Mouse (Mus musculus) liver, embryonic 16.5 days (tissue): Measurements from ENCODE around the gene Foxr2. TPM values are rescaled to one million over a fixed set of nuclear protein-coding genes. Genes with fewer than 3 reads are reported as not detected.

Experiments used
- ATAC-seq: fragments of 200-750 bp; cut with Nextera tagmentation; 2 replicates; pipeline ENCODE4 v1.8.0; 2017; ENCODE audit warnings: low read depth, mild to moderate bottlenecking, moderate number of reproducible peaks, moderate library complexity
- H3K27ac ChIP-seq: fragments of 300-500 bp; sonication (generic); 2 replicates; pipeline ENCODE4 v1.5.1; 2014; ENCODE audit warnings: mild to moderate bottlenecking, low read length
- H3K27me3 ChIP-seq: fragments of 300-500 bp; sonication (generic); 2 replicates; pipeline ENCODE4 v1.6.1; 2014; ENCODE audit warnings: low read depth, low read length, mixed read lengths; ENCODE audit not compliant: control insufficient read depth, insufficient read depth
- H3K36me3 ChIP-seq: fragments of 300-500 bp; sonication (generic); 2 replicates; pipeline ENCODE4 v1.6.1; 2014; ENCODE audit warnings: mild to moderate bottlenecking; ENCODE audit not compliant: control insufficient read depth, insufficient read depth
- H3K4me1 ChIP-seq: fragments of 300-500 bp; sonication (generic); 2 replicates; pipeline ENCODE4 v1.6.1; 2014; ENCODE audit warnings: low read depth, low read length, mixed read lengths; ENCODE audit not compliant: control insufficient read depth
- H3K4me2 ChIP-seq: fragments of 300-500 bp; sonication (generic); 2 replicates; pipeline ENCODE4 v1.6.1; 2014; ENCODE audit warnings: low read depth, low read length, mixed read lengths
- H3K4me3 ChIP-seq: fragments of 300-500 bp; sonication (generic); 2 replicates; pipeline ENCODE4 v1.5.1; 2014; ENCODE audit warnings: low read depth, mild to moderate bottlenecking, low read length
- H3K9ac ChIP-seq: fragments of 300-500 bp; sonication (generic); 2 replicates; pipeline ENCODE4 v1.6.1; 2014; ENCODE audit warnings: low read depth, low read length
- H3K9me3 ChIP-seq: fragments of 300-500 bp; sonication (generic); replicated peaks from 2 replicates; pipeline ENCODE4 v1.6.1; 2016; ENCODE audit warnings: low read length; ENCODE audit not compliant: control insufficient read depth
- WGBS: fragments of 180-500 bp; shearing (Covaris S2); extraction: QIAGEN DNeasy Blood & Tissue Kit; methylation state at CpG from one replicate; pipeline ENCODE4 v1.1.7; 2014; ENCODE audit not compliant: insufficient replicate concordance; 5-methylcytosine and 5-hydroxymethylcytosine counted together
- polyA plus RNA-seq: library from polyadenylated mRNA; unstranded; fragments of >200 nt; fragmentation: Nextera tagmentation; extraction: Ambion mirVana; gene quantifications from 2 replicates; pipeline ENCODE4 v1.2.1, GENCODE M21; 2015

Foxr2 gene
- polyA plus RNA-seq, result 0.02 TPM in 1 of 2 replicates, not detected in the other

DNA sequence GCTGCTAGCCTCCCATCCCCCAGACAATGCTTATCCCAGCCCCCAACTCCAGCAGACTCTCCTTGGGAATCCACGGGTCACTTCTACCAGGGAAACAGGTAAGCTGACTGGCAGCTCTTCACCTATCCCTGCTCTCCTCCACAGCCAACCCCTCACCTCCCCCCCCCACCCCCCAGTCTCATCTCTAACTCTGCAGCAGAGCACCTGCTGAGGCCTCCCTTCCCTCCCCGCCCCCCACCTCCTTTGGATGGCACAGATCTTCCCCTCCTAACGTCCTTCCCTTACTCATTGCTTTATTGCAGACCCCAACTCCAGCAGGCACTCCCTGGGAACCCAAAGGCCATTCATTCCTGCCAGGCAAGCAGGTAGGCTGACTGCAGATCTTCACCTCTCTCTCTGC lies at the start of gene Foxr2:
Foxr2 (plus strand) TSS at position 301 of the 400 bp plus-strand sequence.
- H3K4me1 ChIP-seq, result no peaks in the 10 kb centered on the region
- H3K27me3 ChIP-seq, result no peaks in the 10 kb centered on the region
- 4% methylated on average over 3 of the region's 3 CpGs for WGBS
- H3K9me3 ChIP-seq, result no peaks in the 10 kb centered on the region
- H3K9ac ChIP-seq, result no peak within 1 kb of the TSS
- no peaks in the 10 kb centered on the region for H3K36me3 ChIP-seq
- ATAC-seq, result no peak
- H3K27ac ChIP-seq, result no peak within 1 kb of the TSS
- no peak within 1 kb of the TSS for H3K4me2 ChIP-seq
- no peak within 1 kb of the TSS for H3K4me3 ChIP-seq

DNA sequence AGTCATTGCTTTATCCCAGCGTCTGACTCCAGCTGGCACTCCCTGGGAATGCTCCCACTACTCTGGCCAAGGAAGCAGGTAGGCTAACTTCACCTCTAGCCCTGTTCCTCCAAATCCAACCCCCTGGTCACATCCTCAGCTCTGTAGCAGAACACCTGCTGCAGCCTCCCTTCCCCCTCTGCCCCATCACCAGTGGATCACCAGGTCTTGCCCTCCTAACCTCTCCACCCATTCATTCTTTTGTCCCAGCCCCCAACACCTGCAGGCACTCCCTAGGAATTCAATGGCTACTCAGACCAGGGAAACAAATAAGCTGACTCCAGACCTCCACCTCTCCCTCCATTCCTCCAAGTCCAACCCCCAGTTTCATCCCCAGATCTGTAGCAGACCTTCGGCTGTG lies 427 bp downstream of the Foxr2 start:
- no peaks in the 10 kb centered on the region for H3K9me3 ChIP-seq
- no peaks in the 10 kb centered on the region for H3K36me3 ChIP-seq
- no peak overlapping the region for H3K4me3 ChIP-seq
- 40% methylated on average over 2 of the region's 2 CpGs for whole genome bisulfite sequencing
- no peaks in the 10 kb centered on the region for H3K27me3 ChIP-seq
- H3K27ac ChIP-seq, result no peak overlapping the region
- no peak for ATAC-seq
- no peak overlapping the region for H3K4me2 ChIP-seq
- H3K9ac ChIP-seq, result no peak overlapping the region
- H3K4me1 ChIP-seq, result no peaks in the 10 kb centered on the region

DNA sequence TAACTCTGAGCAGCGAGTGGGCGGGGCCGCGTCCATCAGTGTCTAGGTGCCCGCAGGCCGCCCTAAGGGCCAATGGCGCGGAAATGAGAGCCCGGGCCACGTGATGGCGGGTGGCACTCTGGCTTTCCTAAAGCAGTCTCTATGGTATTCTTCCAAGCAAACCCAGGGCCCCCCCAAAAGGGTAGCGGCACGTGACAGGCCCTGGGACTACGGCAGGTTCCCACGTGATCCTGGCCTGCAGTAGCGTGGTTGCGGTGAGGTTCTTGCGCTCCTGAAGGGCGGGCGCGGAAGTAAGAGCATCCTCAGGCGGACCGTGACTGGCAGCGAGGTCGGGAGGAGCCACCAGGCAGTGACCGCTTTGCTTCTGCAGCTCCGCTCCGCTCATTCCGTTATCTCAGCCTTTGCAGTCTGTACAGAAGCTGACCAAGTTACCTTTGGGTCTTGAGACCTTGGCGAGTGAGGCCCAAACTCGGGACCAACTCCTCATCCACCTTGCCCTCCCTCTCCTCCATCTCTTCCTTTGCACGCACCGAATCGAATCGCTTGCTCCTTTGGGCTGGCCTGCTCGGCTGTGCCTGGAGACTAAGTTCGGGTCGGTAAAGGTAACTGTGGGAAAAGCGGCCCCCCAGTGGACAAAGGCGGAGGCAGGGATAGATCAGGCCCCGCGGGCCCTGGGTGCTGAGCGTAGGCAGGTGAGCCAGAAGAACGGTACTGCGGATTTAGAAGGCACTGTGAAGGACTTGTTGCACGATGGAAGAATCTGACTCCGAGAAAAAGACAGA lies 21.3 kb downstream of the Foxr2 start, which contains the start of gene Rragb:
Rragb (plus strand) TSS at position 248 of the 782 bp plus-strand sequence.
- Histone ChIP-seq H3K9ac (no peak within 1 kb of the TSS), H3K36me3 (no peaks in the 10 kb centered on the region)

DNA sequence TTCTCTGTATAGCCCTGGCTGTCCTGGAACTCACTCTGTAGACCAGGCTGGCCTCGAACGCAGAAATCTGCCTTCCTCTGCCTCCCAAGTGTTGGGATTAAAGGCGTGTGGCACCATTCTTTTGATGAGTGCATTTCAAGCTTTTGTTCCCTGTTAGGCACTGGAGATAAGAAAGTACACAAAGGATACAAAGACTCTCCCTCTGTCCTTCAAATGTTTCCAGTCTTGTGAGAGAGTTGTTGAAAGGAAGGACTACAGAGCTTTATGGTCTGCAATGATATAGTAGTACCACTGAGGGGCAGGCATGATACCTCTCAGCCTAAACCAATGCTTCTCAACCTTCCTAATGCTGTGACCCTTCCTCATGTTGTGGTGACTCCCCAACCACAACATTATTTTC lies 24.1 kb downstream of the Foxr2 start:
- Histone ChIP-seq H3K4me2 (no peak overlapping the region), H3K4me3 (no peak overlapping the region), H3K27me3 (peaks cover 6% of the 10 kb centered on the region), H3K9ac (no peak overlapping the region), H3K4me1 (no peaks in the 10 kb centered on the region), H3K27ac (no peak overlapping the region), H3K9me3 (no peaks in the 10 kb centered on the region), H3K36me3 (no peaks in the 10 kb centered on the region)
- WGBS, result 67% methylated on average over 3 of the region's 3 CpGs
- ATAC-seq, result no peak

More for the DNA sequence above, 21.3 kb downstream of the Foxr2 start, which contains the start of gene Rragb:
- H3K9me3 ChIP-seq, result no peaks in the 10 kb centered on the region
- peak; percentile 88 for ATAC-seq
- H3K4me3 ChIP-seq, result peak within 1 kb of the TSS; percentile 55
- no peaks in the 10 kb centered on the region for H3K4me1 ChIP-seq
- H3K27me3 ChIP-seq, result peaks cover 6% of the 10 kb centered on the region
- H3K4me2 ChIP-seq, result peak within 1 kb of the TSS; percentile 61
- H3K27ac ChIP-seq, result no peak within 1 kb of the TSS
- WGBS, result 14% methylated on average over 47 of the region's 47 CpGs

DNA sequence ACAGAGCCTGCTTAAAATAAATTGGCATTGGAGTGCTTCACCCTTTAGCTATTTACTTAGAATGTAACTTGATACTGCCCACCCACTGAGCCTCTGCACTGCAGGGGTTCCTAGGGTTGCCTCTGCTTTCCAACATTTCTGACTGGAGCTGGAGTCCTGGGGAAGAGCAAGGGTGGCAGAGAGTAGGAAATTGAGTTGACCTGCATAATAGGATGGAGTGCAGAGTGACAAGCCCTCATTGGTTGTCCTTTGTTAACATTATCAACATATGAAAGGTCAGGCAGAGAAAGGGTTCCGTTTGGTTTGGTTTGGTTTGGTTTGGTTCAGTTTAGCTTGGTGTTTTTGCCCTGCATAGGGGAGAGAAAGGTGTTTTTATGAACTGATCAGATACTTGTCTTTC lies 33.2 kb downstream of the Foxr2 start:
- no peaks in the 10 kb centered on the region for H3K4me1 ChIP-seq
- no peak for ATAC-seq
- no peaks in the 10 kb centered on the region for H3K36me3 ChIP-seq
- H3K9ac ChIP-seq, result no peak overlapping the region
- no peaks in the 10 kb centered on the region for H3K27me3 ChIP-seq
- H3K9me3 ChIP-seq, result no peaks in the 10 kb centered on the region
- H3K4me2 ChIP-seq, result no peak overlapping the region
- H3K4me3 ChIP-seq, result no peak overlapping the region
- H3K27ac ChIP-seq, result no peak overlapping the region
- WGBS, result 21% methylated on average over 1 of the region's 1 CpGs

DNA sequence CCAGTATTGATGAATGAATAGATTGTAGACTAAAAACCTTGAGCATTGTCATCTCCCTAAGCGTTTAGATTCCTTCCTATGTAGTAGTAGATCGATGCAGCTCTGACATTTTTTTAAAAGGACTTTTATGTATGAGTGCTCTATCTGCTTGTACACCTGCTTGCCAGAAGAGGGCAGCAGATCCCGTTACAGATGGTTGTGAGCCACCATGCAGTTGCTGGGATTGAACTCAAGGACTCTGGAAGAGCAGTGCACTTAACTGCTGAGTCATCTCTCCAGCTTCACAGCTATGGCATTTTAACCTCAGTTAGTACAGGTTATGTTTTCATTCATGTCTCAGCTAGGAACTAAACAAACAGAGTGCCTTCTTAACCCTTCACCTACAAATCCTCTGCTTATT lies 36.7 kb downstream of the Foxr2 start:
- 29% methylated on average over 3 of the region's 3 CpGs for WGBS

DNA sequence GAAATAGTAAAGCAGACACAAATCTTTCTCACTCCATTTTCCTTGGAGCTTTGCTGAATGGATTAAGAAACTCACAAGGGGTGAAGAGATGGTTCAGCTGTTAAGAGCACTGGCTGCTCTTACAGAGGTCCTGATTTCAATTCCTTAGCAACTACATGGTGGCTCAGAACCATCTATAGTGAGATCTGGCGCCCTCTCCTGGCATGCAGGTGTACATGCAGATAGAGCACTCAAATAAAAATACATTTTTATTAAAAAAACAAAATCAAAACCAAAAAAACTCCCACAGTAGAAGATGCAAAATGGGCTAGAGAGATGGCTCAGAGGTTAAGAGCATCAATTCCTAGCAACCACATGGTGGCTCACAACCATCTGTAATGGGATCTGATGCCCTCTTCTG lies 56.2 kb downstream of the Foxr2 start:
- Histone ChIP-seq H3K27ac (no peak overlapping the region), H3K27me3 (no peaks in the 10 kb centered on the region), H3K4me3 (no peak overlapping the region), H3K4me1 (no peaks in the 10 kb centered on the region), H3K9me3 (no peaks in the 10 kb centered on the region), H3K36me3 (no peaks in the 10 kb centered on the region), H3K9ac (no peak overlapping the region), H3K4me2 (no peak overlapping the region)
- WGBS, result 4% methylated on average over 1 of the region's 1 CpGs
- no peak for ATAC-seq

More for the DNA sequence above, 36.7 kb downstream of the Foxr2 start:
- Histone ChIP-seq H3K36me3 (no peaks in the 10 kb centered on the region), H3K4me3 (no peak overlapping the region), H3K27ac (no peak overlapping the region), H3K9me3 (no peaks in the 10 kb centered on the region), H3K27me3 (no peaks in the 10 kb centered on the region), H3K9ac (no peak overlapping the region), H3K4me2 (no peak overlapping the region), H3K4me1 (no peaks in the 10 kb centered on the region)
- no peak for ATAC-seq

DNA sequence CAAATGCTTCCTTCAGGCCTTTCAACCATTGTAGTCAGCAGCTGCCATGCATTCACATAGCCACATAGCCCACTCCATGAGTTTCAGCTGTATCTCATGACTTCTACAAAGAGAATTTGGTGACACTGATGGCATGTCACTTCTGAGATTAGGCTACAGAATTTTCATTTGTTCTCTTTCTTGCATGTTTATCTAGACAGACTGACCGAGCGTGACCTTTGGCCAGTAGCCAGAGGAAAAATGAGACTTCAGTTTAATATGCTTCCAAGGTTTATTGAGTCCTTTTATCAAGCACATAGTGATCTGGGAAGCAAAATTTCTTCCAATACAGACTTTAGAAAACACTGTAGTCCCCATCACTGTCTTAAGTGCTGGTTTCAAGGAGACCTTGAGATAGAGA lies 63.6 kb downstream of the Foxr2 start:
- 65% methylated on average over 2 of the region's 2 CpGs for WGBS
- no peak overlapping the region for H3K4me2 ChIP-seq
- H3K27ac ChIP-seq, result no peak overlapping the region
- no peak overlapping the region for H3K9ac ChIP-seq
- H3K36me3 ChIP-seq, result no peaks in the 10 kb centered on the region
- H3K27me3 ChIP-seq, result no peaks in the 10 kb centered on the region
- no peak for ATAC-seq
- no peaks in the 10 kb centered on the region for H3K9me3 ChIP-seq
- H3K4me3 ChIP-seq, result no peak overlapping the region
- no peaks in the 10 kb centered on the region for H3K4me1 ChIP-seq
